Mouse (Mus musculus) stomach, embryonic 14.5 days (tissue): ENCODE results near the gene Ipo13. TPM values are rescaled to one million over a fixed set of nuclear protein-coding genes. Genes with fewer than 3 reads are reported as not detected.

Source experiments
- ATAC-seq: fragments of 200-750 bp; cut with Nextera tagmentation; 2 replicates; pipeline ENCODE4 v1.8.0; 2017; ENCODE audit warnings: low read depth, moderate TSS enrichment; ENCODE audit not compliant: insufficient number of reproducible peaks, insufficient read depth, low FRiP score
- H3K27ac ChIP-seq: fragments of 300-500 bp; sonication (generic); 2 replicates; pipeline ENCODE4 v1.5.1; 2014; ENCODE audit warnings: mild to moderate bottlenecking, low read length, moderate library complexity, mixed read lengths
- H3K27me3 ChIP-seq: fragments of 300-500 bp; sonication (generic); 2 replicates; pipeline ENCODE4 v1.6.1; 2014; ENCODE audit warnings: low read length, control low read depth, mixed read lengths; ENCODE audit not compliant: control insufficient read depth, insufficient read depth
- H3K36me3 ChIP-seq: fragments of 300-500 bp; sonication (generic); 2 replicates; pipeline ENCODE4 v1.6.1; 2014; ENCODE audit warnings: mild to moderate bottlenecking, control low read depth, low read length, moderate library complexity, mixed read lengths; ENCODE audit not compliant: control insufficient read depth, insufficient read depth
- H3K4me1 ChIP-seq: fragments of 300-500 bp; sonication (generic); 2 replicates; pipeline ENCODE4 v1.6.1; 2014; ENCODE audit warnings: low read length, control low read depth, mixed read lengths; ENCODE audit not compliant: control insufficient read depth, insufficient read depth
- H3K4me2 ChIP-seq: fragments of 300-500 bp; sonication (generic); replicated peaks from 2 replicates; pipeline ENCODE4 v1.6.1; 2014; ENCODE audit warnings: low read depth, low read length, control low read depth
- H3K4me3 ChIP-seq: fragments of 300-500 bp; sonication (generic); 2 replicates; pipeline ENCODE4 v1.5.1; 2014; ENCODE audit warnings: low read depth, low read length, control low read depth
- H3K9ac ChIP-seq: fragments of 300-500 bp; sonication (generic); replicated peaks from 2 replicates; pipeline ENCODE4 v1.6.1; 2014; ENCODE audit warnings: low read depth, mild to moderate bottlenecking, control low read depth, low read length, moderate library complexity, mixed read lengths
- H3K9me3 ChIP-seq: fragments of 300-500 bp; sonication (generic); 2 replicates; pipeline ENCODE4 v1.6.1; 2016; ENCODE audit warnings: low read depth, low read length, control low read depth; ENCODE audit not compliant: control insufficient read depth
- WGBS: fragments of 180-500 bp; shearing (Covaris S2); extraction: QIAGEN DNeasy Blood & Tissue Kit; methylation state at CpG from one replicate; pipeline ENCODE4 v1.1.7; 2014; 5-methylcytosine and 5-hydroxymethylcytosine counted together
- polyA plus RNA-seq: library from polyadenylated mRNA; unstranded; fragments of >200 nt; fragmentation: Nextera tagmentation; extraction: Ambion mirVana; gene quantifications from 2 replicates; pipeline ENCODE4 v1.2.1, GENCODE M21; 2014

Ipo13 gene
- polyA plus RNA-seq, 1 experiment from 2014 or later, result 39.8 TPM

- Histone ChIP-seq H3K9ac (no peak overlapping the region), H3K36me3 (peaks cover 18% of the 10 kb centered on the region; the same call in 1 of the 2 replicates), H3K27me3 (no peaks in the 10 kb centered on the region), H3K27ac (no peak overlapping the region), H3K4me1 (peaks cover 9% of the 10 kb centered on the region; the same call in 1 of the 2 replicates), H3K9me3 (no peaks in the 10 kb centered on the region), H3K4me3 (no peak overlapping the region), H3K4me2 (no peak overlapping the region)
- ATAC-seq, result peak; percentile 2; the same call in 1 of the 2 replicates
- 51% methylated on average over 7 of the region's 7 CpGs for WGBS
Observed at GRCm38 (mm10) chr4:117871787-117872186, 43.0 kb downstream of the Ipo13 start.

GRCm38 (mm10) chr4:117870437-117870836, 44.4 kb downstream of the Ipo13 start:
- no peak for ATAC-seq

GRCm38 (mm10) chr4:117869317-117869716, 45.5 kb downstream of the Ipo13 start:
- 59% methylated on average over 9 of the region's 9 CpGs for WGBS
- Histone ChIP-seq H3K9ac (no peak overlapping the region), H3K27me3 (no peaks in the 10 kb centered on the region), H3K9me3 (no peaks in the 10 kb centered on the region), H3K4me1 (peaks cover 9% of the 10 kb centered on the region; the same call in 1 of the 2 replicates), H3K27ac (no peak overlapping the region), H3K4me2 (no peak overlapping the region), H3K36me3 (peaks cover 3% of the 10 kb centered on the region; the same call in 1 of the 2 replicates), H3K4me3 (no peak overlapping the region)
- ATAC-seq, result no peak

More at GRCm38 (mm10) chr4:117870437-117870836, 44.4 kb downstream of the Ipo13 start:
- H3K4me1 ChIP-seq, result peaks cover 9% of the 10 kb centered on the region; the same call in 1 of the 2 replicates
- H3K36me3 ChIP-seq, result peaks cover 6% of the 10 kb centered on the region; the same call in 1 of the 2 replicates
- H3K27ac ChIP-seq, result no peak overlapping the region
- no peak overlapping the region for H3K4me3 ChIP-seq
- WGBS, result 56% methylated on average over 1 of the region's 1 CpGs
- H3K4me2 ChIP-seq, result no peak overlapping the region
- no peak overlapping the region for H3K9ac ChIP-seq
- no peaks in the 10 kb centered on the region for H3K9me3 ChIP-seq
- H3K27me3 ChIP-seq, result no peaks in the 10 kb centered on the region

GRCm38 (mm10) chr4:117867823-117868222, 47.0 kb downstream of the Ipo13 start:
- Histone ChIP-seq H3K4me1 (peaks cover 7% of the 10 kb centered on the region; the same call in 1 of the 2 replicates), H3K4me3 (no peak overlapping the region), H3K9ac (no peak overlapping the region), H3K36me3 (no peaks in the 10 kb centered on the region), H3K27ac (no peak overlapping the region), H3K4me2 (no peak overlapping the region), H3K9me3 (no peaks in the 10 kb centered on the region), H3K27me3 (no peaks in the 10 kb centered on the region)
- 17% methylated on average over 24 of the region's 24 CpGs for WGBS
- ATAC-seq, result no peak

GRCm38 (mm10) chr4:117867000-117867399, 47.8 kb downstream of the Ipo13 start:
- H3K27ac ChIP-seq, result no peak overlapping the region
- H3K9ac ChIP-seq, result no peak overlapping the region
- WGBS, result 68% methylated on average over 6 of the region's 6 CpGs
- no peaks in the 10 kb centered on the region for H3K36me3 ChIP-seq
- H3K9me3 ChIP-seq, result no peaks in the 10 kb centered on the region
- no peak overlapping the region for H3K4me3 ChIP-seq
- no peaks in the 10 kb centered on the region for H3K4me1 ChIP-seq
- H3K27me3 ChIP-seq, result no peaks in the 10 kb centered on the region
- ATAC-seq, result no peak
- H3K4me2 ChIP-seq, result no peak overlapping the region

GRCm38 (mm10) chr4:117866083-117866482, 48.7 kb downstream of the Ipo13 start:
- Histone ChIP-seq H3K27me3 (no peaks in the 10 kb centered on the region), H3K4me3 (no peak overlapping the region), H3K4me1 (no peaks in the 10 kb centered on the region), H3K27ac (no peak overlapping the region), H3K9ac (no peak overlapping the region), H3K36me3 (no peaks in the 10 kb centered on the region), H3K9me3 (no peaks in the 10 kb centered on the region), H3K4me2 (no peak overlapping the region)
- WGBS, result 55% methylated on average over 9 of the region's 9 CpGs
- no peak; the same call in 1 of the 2 replicates for ATAC-seq

GRCm38 (mm10) chr4:117862823-117863222, 52.0 kb downstream of the Ipo13 start:
- no peak overlapping the region for H3K4me2 ChIP-seq
- H3K4me3 ChIP-seq, result no peak overlapping the region
- 51% methylated on average over 4 of the region's 4 CpGs for WGBS
- no peaks in the 10 kb centered on the region for H3K27me3 ChIP-seq
- H3K9me3 ChIP-seq, result no peaks in the 10 kb centered on the region
- H3K27ac ChIP-seq, result no peak overlapping the region
- no peaks in the 10 kb centered on the region for H3K36me3 ChIP-seq
- no peak for ATAC-seq
- H3K9ac ChIP-seq, result no peak overlapping the region
- H3K4me1 ChIP-seq, result no peaks in the 10 kb centered on the region

- no peak overlapping the region for H3K9ac ChIP-seq
- 85% methylated on average over 9 of the region's 9 CpGs for WGBS
- H3K27me3 ChIP-seq, result no peaks in the 10 kb centered on the region
- H3K4me3 ChIP-seq, result no peak overlapping the region
- peaks cover 11% of the 10 kb centered on the region for H3K36me3 ChIP-seq
- no peak overlapping the region for H3K4me2 ChIP-seq
- H3K4me1 ChIP-seq, result no peaks in the 10 kb centered on the region
- ATAC-seq, result no peak
- H3K27ac ChIP-seq, result no peak overlapping the region
- H3K9me3 ChIP-seq, result no peaks in the 10 kb centered on the region
Observed at GRCm38 (mm10) chr4:117860570-117860969, 54.2 kb downstream of the Ipo13 start.

- Histone ChIP-seq H3K4me3 (no peak overlapping the region), H3K27ac (no peak overlapping the region), H3K9ac (no peak overlapping the region), H3K36me3 (peaks cover 11% of the 10 kb centered on the region), H3K27me3 (no peaks in the 10 kb centered on the region), H3K4me1 (no peaks in the 10 kb centered on the region), H3K9me3 (no peaks in the 10 kb centered on the region), H3K4me2 (no peak overlapping the region)
- no peak for ATAC-seq
- 75% methylated on average over 3 of the region's 3 CpGs for WGBS
Observed at GRCm38 (mm10) chr4:117858794-117859193, 56.0 kb downstream of the Ipo13 start.
